ENCODE assay signal across 20 mouse cellular contexts in the genomic region with DNA sequence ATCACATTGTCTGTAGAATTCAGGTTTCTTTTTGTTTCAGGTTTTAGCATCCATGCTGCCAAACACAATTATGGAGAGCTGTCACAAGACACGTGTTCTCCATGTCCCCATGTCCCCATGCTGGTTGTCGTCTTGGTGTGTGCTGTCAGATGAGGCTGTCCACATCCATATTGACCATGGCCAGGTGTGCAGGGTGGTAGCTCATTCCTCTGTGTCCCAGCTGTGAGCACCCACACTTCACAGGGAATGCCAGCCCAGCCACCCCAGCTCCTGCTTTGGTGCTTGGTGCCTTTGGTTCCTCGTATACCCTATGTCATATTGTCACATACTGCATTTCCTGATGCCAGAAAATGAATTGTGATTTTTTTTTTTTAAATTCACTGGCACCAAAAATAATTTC. TPM values are rescaled to one million over a fixed set of nuclear protein-coding genes. Genes with fewer than 3 reads are reported as not detected.
A peak's percentile ranks its signal among the peaks of the same experiment; 100 is the strongest.
DNase-seq lines count a peak whose midpoint lies in the region; ATAC-seq and TF ChIP-seq lines count a peak whose summit lies in the region.
"Had no signal": no experiment of that assay in that cellular context is flagged by ENCODE, and none has a peak within 500 bp of the region (broad histone marks: within the 10 kb centered on the region; RNA-seq: fewer than 3 reads in every experiment).

No protein-coding gene starts in this region.

- TF ChIP-seq CTCF in liver, postnatal 0 days (IDR thresholded peaks at IDR 0.05; ENCODE audit: low read depth), result no peak

- no peak overlapping the region for H3K4me3 ChIP-seq in liver, embryonic 11.5 days (ENCODE audit: low read depth, low read length)
- H3K4me3 ChIP-seq in liver, postnatal 0 days (ENCODE audit: low read depth, low read length), result no peak overlapping the region
- H3K4me3 ChIP-seq: embryonic facial prominence, embryonic 10.5 days; embryonic facial prominence, embryonic 12.5 days; forebrain, embryonic 13.5 days; forebrain, embryonic 15.5 days had no signal

- 91% methylated on average over 3 of the region's 3 CpGs for WGBS in liver, embryonic 11.5 days
- WGBS in liver, postnatal 0 days (ENCODE audit: insufficient replicate concordance), result 91% methylated on average over 3 of the region's 3 CpGs

- H3K4me1 ChIP-seq in liver, embryonic 11.5 days (replicated peaks; ENCODE audit: control insufficient read depth, insufficient read depth, low read length), result peaks cover 5% of the 10 kb centered on the region; the same call in 1 of the 2 replicates
- H3K4me1 ChIP-seq in liver, postnatal 0 days (ENCODE audit: insufficient read depth), result peaks cover 13% of the 10 kb centered on the region

- H3K9me3 ChIP-seq in liver, embryonic 11.5 days (ENCODE audit: control insufficient read depth, low read length), result no peaks in the 10 kb centered on the region
- H3K9me3 ChIP-seq in liver, postnatal 0 days (ENCODE audit: low read length), result no peaks in the 10 kb centered on the region
- H3K9me3 ChIP-seq: embryonic facial prominence, embryonic 10.5 days; embryonic facial prominence, embryonic 12.5 days; forebrain, embryonic 13.5 days; forebrain, embryonic 15.5 days had no signal

- no peak overlapping the region for H3K4me2 ChIP-seq in liver, embryonic 11.5 days
- no peak overlapping the region for H3K4me2 ChIP-seq in liver, postnatal 0 days (ENCODE audit: low read depth, low read length)
- H3K4me2 ChIP-seq: embryonic facial prominence, embryonic 12.5 days; forebrain, embryonic 13.5 days; forebrain, embryonic 15.5 days had no signal

- H3K27ac ChIP-seq in liver, embryonic 11.5 days (ENCODE audit: low read depth, low read length), result no peak overlapping the region
- no peak overlapping the region for H3K27ac ChIP-seq in liver, postnatal 0 days (ENCODE audit: low read depth)
- H3K27ac ChIP-seq: embryonic facial prominence, embryonic 10.5 days; embryonic facial prominence, embryonic 12.5 days; forebrain, embryonic 13.5 days; forebrain, embryonic 15.5 days had no signal

- DNase-seq in heart, adult 11 months, result peak; percentile 87
- no peak for DNase-seq in heart, adult 8-10 months (ENCODE audit: low spot score)
- DNase-seq in liver, embryonic 11.5 days (ENCODE audit: low spot score), result peak; percentile 22
- no peak for DNase-seq in liver, postnatal 0 days
- DNase-seq in cerebellum, postnatal 4 days (ENCODE audit: low spot score in 2 of 2), result no peak
- DNase-seq: adrenal gland, adult 2 months; adrenal gland, postnatal 10 days; adrenal gland, postnatal 25 days; cerebellum, adult 11 months; cerebellum, adult 18-20 months; cerebellum, adult 8-10 months; cerebellum, adult 9-11 months; cerebellum, postnatal 14 days; cerebellum, postnatal 36 days; forebrain, postnatal 0 days had no signal

- no peak for ATAC-seq in liver, embryonic 11.5 days (replicated peaks; ENCODE audit: low FRiP score)
- no peak for ATAC-seq in liver, postnatal 0 days
- ATAC-seq: forebrain, embryonic 13.5 days; forebrain, embryonic 15.5 days; forebrain, postnatal 0 days had no signal

- TF ChIP-seq EP300 in liver, postnatal 0 days (IDR thresholded peaks at IDR 0.05; ENCODE audit: low read depth), result no peak

- peaks cover 11% of the 10 kb centered on the region for H3K27me3 ChIP-seq in liver, embryonic 11.5 days (replicated peaks; ENCODE audit: control insufficient read depth, insufficient read depth, low read length)
- H3K27me3 ChIP-seq in liver, postnatal 0 days (ENCODE audit: insufficient read depth, low read length), result peaks cover 11% of the 10 kb centered on the region
- H3K27me3 ChIP-seq: embryonic facial prominence, embryonic 12.5 days; forebrain, embryonic 13.5 days; forebrain, embryonic 15.5 days had no signal

- no peak overlapping the region for H3K9ac ChIP-seq in liver, embryonic 11.5 days (ENCODE audit: low read depth, low read length)
- H3K9ac ChIP-seq in liver, postnatal 0 days (replicated peaks), result no peak overlapping the region
- H3K9ac ChIP-seq: embryonic facial prominence, embryonic 12.5 days; forebrain, embryonic 13.5 days; forebrain, embryonic 15.5 days; forebrain, postnatal 0 days had no signal

- H3K36me3 ChIP-seq in liver, embryonic 11.5 days (ENCODE audit: control insufficient read depth, insufficient read depth, low read length), result peaks cover 48% of the 10 kb centered on the region
- peaks cover 65% of the 10 kb centered on the region for H3K36me3 ChIP-seq in liver, postnatal 0 days (replicated peaks; ENCODE audit: insufficient read depth, low read length)

RNA-seq across cellular contexts. Expression of a gene that starts 4.5 kb away (rescaled TPM):
- total RNA-seq in heart, adult 8-10 months (2022), result 100 to 1,000 TPM; 120 to 131 (median 129) TPM
- polyA plus RNA-seq in liver, embryonic 11.5 days (2014; fragmentation: Nextera tagmentation; extraction: Ambion mirVana), result 4.0 and 4.4 TPM in 2 replicates
- polyA plus RNA-seq in liver, postnatal 0 days (2015; fragmentation: Nextera tagmentation; extraction: Ambion mirVana), result 0.68 and 1.5 TPM in 2 replicates

RNA-seq across cellular contexts. Expression of a gene that starts 22.8 kb away (rescaled TPM):
- total RNA-seq in heart, adult 8-10 months (2022), result 10 to 100 TPM; 17.9 to 23.6 (median 20.0) TPM
- polyA plus RNA-seq in liver, embryonic 11.5 days (2014; fragmentation: Nextera tagmentation; extraction: Ambion mirVana), result not detected in 2 replicates
- 0.13 and 0.81 TPM in 2 replicates for polyA plus RNA-seq in liver, postnatal 0 days (2015; fragmentation: Nextera tagmentation; extraction: Ambion mirVana)
- total RNA-seq: adrenal gland, adult 2 months; MEL had no signal
- polyA plus RNA-seq: adrenal gland, adult 2 months had no signal

RNA-seq across cellular contexts. Expression of a gene that starts 35.7 kb away (rescaled TPM):
- 10 to 100 TPM; 24.5 to 39.2 (median 29.8) TPM for total RNA-seq in heart, adult 8-10 months (2022)
- 47.3 and 48.2 TPM in 2 replicates for polyA plus RNA-seq in liver, embryonic 11.5 days (2014; fragmentation: Nextera tagmentation; extraction: Ambion mirVana)
- 14.9 and 17.3 TPM in 2 replicates for polyA plus RNA-seq in liver, postnatal 0 days (2015; fragmentation: Nextera tagmentation; extraction: Ambion mirVana)

RNA-seq across cellular contexts. Expression of a gene that starts 37.7 kb away (rescaled TPM):
- total RNA-seq in heart, adult 8-10 months (2022), result 100 to 1,000 TPM; 100 to 119 (median 118) TPM
- polyA plus RNA-seq in liver, embryonic 11.5 days (2014; fragmentation: Nextera tagmentation; extraction: Ambion mirVana), result not detected in 2 replicates
- 0.73 TPM in 1 of 2 replicates, not detected in the other for polyA plus RNA-seq in liver, postnatal 0 days (2015; fragmentation: Nextera tagmentation; extraction: Ambion mirVana)
- total RNA-seq: adrenal gland, adult 2 months; adrenal gland, postnatal 25 days; MEL had no signal
- polyA plus RNA-seq: embryonic facial prominence, embryonic 10.5 days had no signal

RNA-seq across cellular contexts. Expression of a gene that starts 44.5 kb away (rescaled TPM):
- total RNA-seq in heart, adult 8-10 months (2022), result 100 to 1,000 TPM; 138 to 143 (median 139) TPM
- polyA plus RNA-seq in liver, embryonic 11.5 days (2014; fragmentation: Nextera tagmentation; extraction: Ambion mirVana), result 103 and 118 TPM in 2 replicates
- polyA plus RNA-seq in liver, postnatal 0 days (2015; fragmentation: Nextera tagmentation; extraction: Ambion mirVana), result 112 and 119 TPM in 2 replicates

Comparison
In these comparisons a context has a peak if more than half of its experiments do, and no peak if none do; other contexts are left out.
1. DNase-seq: peak in heart, adult 11 months (single experiment) and liver, embryonic 11.5 days (single experiment); none in heart, adult 8-10 months (single experiment), liver, postnatal 0 days (single experiment) and cerebellum, postnatal 4 days (0 of 2).